Mouse (Mus musculus): ENCODE measurements at regions not wholly inside any gene's neighbourhood (a gene's known extent, or its start where the extent isn't known, plus 50 kb on each side); places are given as distances from the start of the nearest gene placed in this dataset.

DNA sequence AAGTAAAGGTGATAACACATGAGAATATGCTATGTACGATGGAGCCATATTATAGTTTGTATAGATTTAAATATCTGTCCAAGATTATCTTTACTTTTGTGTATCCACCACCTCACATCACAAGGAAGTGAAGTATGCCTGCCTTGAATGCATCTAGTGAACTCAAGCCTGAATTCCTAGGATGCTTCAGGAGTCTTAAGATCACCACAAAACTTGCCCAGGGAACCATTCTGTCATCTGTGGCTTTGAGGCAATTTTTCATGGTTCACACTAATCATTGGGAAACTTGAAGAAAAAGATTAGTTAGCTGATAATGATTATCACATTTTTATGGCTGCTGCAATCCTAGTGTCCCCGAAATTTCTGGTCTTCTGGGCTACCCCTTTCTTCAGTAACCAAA, 288.5 kb upstream of the BC052040 start:
- in situ Hi-C loops (cut with MboI; ENCODE audit: low sequenced_read_pairs): no loop called here

DNA sequence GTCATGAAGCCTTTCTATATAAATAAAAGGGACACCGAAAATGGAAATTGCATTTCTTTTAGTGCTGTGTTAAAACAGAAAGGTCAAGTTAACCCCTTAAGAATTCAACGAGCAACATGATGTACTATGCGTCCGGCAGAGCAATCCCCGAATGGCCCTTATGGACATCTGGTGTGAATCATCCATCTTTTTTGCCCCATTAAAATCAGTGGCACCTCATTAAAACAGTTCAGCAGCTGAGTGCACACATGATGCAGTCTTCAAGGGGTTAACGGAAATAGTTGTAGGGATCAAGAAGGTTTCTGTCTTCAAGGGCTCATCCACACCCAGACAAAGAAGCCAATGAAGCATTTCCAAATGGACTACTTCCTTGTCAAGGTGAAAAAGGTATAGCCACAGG, 284.1 kb upstream of the BC052040 start:
- in situ Hi-C loops (cut with MboI; ENCODE audit: low sequenced_read_pairs): no loop called here

DNA sequence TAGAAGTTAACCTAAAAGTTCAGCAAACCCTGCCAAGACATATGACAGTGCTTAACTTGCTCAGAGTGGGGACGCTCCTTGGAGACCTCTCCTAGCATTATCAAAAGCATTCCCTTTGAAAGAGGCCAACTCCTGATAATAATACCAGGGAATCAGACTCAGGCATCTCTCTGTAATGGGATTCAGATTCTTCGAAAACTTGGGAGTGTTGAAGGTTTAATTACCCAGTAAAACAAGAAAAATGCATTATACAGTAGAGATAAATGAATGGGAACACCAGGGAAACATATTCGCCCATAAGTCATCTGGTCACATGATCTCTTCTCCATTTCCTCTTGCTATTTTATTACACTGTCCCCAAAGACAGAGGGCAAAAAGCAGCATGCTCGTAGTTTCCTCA, 274.3 kb upstream of the BC052040 start:
- in situ Hi-C loops (cut with MboI; ENCODE audit: low sequenced_read_pairs): no loop called here

DNA sequence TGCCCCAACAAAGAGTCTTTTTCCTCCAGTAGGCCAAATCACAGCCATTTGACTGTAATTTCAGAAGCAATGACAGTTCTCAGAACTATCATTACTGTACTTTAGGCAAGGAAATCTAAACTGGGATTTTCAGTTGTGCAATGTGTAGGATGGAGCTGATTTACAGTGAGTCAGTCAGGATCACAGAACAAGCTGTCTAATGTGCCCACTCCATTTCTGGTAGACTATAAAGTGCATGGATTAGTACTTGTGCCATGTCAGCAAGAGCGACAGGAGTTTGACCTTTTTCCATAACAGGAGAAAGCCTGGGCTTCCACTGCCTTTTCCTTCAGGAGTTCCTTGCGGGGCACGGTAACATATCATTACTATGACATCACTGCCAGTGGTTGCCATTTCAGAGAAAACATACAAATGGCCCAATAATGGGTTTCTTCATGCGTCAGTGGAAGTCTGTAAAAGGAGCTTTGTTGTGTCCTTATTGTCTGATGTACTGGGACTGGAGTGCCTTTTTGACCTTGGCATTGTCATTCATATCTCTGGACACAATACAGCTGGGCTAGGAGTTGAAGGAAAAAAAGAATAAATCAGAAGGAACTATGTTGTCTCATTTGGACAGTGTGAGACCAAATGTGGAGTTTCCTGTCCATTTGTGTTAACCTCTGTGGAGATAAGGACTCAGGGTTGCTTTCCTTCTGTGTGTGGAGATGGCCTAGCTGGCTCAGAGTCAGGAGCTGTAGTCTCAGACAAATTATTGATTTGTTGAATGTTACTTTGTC, 271.5 kb upstream of the BC052040 start:
- in situ Hi-C loops (cut with MboI; ENCODE audit: low sequenced_read_pairs): no loop called here

DNA sequence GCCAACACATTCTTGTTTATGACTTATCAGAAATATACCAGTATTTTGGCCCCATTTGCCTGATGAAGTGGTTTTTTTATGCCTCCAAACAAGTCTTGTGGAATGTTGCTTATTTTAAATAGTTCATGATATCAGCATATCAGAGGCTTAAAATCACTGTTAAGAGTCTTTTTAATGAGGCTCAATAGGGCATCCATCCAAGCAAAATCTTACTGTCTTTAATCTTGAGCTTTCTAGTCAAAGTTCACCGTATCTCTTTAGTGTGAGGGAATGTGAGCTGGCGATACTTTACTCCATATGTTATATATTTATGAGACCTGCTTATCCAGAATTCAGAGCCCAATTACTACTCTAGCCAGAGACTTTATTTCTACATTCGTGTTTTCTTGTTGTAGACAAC, 263.0 kb upstream of the BC052040 start:
- in situ Hi-C loops (cut with MboI; ENCODE audit: low sequenced_read_pairs): no loop called here

DNA sequence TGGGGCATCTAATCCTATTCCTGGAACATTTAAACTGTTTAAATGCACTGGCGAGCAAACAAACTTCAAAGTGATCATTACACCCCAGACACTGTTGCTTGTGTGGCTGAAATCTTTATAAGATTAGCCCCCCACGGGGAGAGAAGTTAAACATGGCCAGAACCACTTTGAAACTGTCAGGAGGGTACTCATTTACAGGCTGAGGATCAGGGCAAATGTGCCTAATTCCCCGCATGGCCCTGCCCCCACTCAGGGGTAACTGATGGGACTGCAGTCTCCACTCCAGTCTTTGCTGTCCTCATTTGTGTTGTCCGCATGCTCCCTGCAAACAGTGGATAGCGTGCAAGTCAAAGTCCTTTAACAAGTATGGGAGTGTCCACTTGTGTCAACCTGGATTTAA, 258.9 kb upstream of the BC052040 start:
- in situ Hi-C loops (cut with MboI; ENCODE audit: low sequenced_read_pairs): no loop called here

DNA sequence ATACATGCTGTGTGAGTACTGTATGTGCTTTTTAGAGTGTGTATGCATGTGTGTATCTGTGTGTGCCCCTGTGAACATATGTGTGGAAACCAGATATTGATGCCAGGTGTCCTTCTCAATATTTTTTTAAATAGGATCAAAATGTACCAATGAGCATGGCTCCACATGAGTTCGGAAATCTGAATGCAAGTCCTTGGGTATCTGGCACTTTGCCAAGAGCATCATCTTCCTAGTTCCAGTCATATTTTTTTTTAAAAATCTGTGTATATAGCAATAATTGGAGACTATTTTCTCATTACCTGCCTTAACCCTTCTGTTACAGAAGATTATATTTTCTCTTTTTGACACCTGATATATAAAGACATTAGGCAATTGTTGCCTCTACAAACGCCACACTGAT, 255.0 kb upstream of the BC052040 start:
- in situ Hi-C loops (cut with MboI; ENCODE audit: low sequenced_read_pairs): no loop called here

DNA sequence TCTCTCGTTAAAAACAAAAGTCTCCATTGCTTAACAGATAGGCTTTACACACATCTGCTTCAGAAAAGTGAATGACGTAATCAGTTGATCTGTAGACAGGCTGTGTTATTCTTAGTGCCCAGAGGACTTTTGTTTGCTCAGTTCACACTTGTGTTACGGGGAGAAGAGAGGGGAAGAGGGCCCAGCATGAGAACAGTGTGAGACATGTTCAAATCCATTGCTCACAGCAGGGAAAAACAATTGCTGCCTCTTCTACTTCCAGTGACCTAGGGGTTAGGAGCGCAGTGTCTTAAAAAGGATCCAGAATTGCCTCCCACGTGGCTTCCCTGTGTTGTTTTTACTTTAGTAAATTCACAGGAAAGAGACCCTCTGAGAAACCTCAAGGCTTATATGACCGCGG, 243.3 kb upstream of the BC052040 start:
- in situ Hi-C loops (cut with MboI; ENCODE audit: low sequenced_read_pairs): no loop called here

DNA sequence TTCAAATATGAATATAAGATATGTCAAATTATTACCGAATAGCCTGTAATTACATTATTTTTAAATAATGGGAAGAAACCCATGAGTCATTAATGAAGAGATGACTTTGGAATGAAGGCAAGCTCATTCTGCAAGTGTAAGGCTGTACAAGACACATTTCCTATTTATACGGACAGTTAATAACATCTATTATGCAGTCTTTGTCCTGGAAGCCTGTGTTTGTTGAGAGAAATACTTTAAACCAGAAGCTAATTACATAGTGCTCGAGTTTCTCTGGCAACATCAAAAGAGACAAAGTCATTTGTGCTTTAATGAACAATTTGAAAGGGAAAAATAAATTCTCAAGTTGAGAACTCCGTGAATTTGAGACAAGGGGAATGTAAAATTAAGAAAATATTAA, 242.5 kb upstream of the BC052040 start:
- in situ Hi-C loops (cut with MboI; ENCODE audit: low sequenced_read_pairs): no loop called here

DNA sequence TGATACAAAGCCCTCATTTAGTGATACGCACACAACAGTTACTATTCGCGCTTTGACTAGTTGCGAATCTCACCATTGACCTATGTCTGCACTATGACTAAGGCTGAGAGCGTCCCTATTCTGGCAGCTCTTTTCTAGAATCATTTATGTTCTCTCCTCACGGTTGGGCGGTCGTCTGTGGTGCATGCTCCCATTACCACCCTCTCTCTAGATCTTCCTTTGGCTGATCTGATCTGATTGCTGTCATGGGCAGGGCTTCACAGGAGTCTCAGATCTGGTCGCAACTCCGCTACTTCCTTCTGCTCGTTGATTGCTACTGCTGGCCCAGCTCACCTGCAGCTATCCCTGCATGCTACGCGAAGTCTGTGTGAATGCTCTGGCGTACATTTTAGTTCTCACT, 239.2 kb upstream of the BC052040 start:
- in situ Hi-C loops (cut with MboI; ENCODE audit: low sequenced_read_pairs): no loop called here

DNA sequence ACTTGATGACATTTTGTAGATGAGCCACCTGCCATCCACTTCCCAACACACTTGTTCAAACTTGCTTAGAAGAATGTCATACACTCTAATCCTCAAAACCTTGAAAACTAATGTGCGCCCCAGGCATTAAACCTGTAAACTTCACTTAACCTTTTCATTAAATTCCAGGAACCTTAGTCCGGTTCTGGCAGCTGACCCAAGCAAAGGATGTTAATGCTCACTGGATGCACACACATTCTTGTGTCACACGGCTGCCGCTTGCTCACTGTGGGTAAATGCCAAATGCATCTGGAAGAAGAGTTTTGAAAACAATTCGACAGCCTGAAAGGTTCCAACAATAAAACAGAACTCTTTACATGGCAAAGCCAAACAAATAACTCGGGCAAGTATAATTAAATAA, 235.0 kb upstream of the BC052040 start:
- in situ Hi-C loops (cut with MboI; ENCODE audit: low sequenced_read_pairs): no loop called here

DNA sequence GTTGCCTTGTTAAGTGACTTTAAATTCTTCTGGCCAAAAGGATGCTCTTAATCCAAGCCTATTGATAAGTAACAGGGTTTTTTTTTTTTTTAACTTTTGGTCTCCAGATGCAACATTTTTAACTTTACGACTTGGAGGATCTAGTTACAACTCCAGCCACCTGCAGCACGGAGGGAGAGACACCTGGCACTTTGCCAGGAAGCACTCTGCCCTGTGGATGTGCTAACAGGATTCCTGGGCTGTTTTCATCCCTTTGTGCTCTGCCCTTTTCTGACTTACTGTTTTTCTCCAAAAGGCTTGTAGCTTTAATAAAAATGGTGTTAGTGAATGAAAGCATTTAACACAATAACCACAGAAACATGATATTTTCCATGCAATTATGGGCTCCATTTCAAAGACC, 233.3 kb upstream of the BC052040 start:
- in situ Hi-C loops (cut with MboI; ENCODE audit: low sequenced_read_pairs): no loop called here

DNA sequence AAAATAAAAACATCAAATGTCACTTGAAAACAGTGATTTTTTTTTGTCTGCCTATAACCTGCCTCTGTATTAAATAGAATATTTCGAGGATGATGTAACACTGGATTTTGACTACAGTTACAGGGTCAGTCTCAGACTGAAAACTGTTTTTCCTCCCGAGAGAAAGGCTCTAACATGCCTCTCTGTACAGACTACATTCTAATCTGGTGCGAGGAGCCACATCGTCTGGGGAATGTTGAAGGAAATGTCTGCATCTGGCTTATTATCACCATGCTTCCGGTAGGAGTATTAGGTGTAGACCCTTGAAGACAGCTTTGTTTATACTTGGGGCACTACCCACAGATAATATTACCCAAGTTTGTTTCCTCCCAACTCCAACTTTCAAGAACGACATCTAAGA, 210.4 kb upstream of the BC052040 start:
- in situ Hi-C loops (cut with MboI; ENCODE audit: low sequenced_read_pairs): no loop called here

DNA sequence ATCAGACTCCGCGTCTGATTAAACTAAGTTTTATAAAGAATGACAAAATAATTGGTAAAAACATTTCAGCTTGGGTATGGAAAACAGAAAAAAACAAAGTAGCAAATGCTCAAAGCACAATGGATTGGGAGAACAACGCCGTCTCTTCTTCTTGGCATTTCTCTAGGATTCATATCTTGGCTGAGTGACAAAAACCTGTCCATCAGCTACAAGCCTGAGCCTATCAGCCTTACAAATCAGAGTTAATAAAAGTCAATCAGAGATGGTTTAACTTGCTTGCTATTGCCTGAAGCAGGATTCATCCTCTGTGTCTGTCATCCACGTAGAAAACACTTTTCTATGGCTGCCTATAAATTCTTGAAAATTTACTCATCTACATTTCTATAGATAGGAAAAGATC, 206.2 kb upstream of the BC052040 start:
- in situ Hi-C loops (cut with MboI; ENCODE audit: low sequenced_read_pairs): no loop called here

DNA sequence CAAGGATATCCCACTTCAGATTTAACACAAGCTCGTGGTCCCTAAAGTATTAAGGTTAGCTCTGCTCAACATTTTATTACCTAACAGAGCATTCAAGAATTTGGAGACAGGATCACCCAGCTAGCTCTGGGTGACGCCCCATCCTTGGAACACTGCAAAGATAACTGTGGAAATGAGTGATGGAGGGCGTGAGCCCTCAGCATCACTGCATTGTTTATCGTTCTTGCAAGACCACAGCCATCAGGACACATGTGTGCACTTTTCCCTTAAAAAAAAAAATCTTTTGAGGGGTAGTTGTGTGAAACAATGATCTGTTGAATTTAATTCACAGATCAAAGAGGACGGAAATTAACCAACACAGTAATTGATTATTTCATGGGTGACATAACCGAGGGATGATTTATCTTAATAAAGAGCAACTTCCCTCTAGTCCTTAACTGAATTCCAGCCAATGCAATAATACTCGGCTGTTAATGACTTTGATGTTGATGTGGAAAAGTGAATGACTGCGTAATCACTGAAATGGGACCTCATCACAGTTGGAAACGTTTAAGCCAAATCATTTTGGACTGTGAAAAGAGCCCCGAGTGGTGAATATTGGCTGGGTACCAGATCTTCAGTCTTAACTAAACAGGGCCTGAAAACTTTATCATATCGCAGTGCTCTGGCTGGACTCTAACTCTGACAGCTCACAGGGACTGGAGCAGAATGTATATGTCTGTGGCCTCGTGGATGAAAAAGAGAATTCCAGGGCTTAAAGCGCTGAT, 196.9 kb upstream of the BC052040 start:
- in situ Hi-C loops (cut with MboI; ENCODE audit: low sequenced_read_pairs): no loop called here

DNA sequence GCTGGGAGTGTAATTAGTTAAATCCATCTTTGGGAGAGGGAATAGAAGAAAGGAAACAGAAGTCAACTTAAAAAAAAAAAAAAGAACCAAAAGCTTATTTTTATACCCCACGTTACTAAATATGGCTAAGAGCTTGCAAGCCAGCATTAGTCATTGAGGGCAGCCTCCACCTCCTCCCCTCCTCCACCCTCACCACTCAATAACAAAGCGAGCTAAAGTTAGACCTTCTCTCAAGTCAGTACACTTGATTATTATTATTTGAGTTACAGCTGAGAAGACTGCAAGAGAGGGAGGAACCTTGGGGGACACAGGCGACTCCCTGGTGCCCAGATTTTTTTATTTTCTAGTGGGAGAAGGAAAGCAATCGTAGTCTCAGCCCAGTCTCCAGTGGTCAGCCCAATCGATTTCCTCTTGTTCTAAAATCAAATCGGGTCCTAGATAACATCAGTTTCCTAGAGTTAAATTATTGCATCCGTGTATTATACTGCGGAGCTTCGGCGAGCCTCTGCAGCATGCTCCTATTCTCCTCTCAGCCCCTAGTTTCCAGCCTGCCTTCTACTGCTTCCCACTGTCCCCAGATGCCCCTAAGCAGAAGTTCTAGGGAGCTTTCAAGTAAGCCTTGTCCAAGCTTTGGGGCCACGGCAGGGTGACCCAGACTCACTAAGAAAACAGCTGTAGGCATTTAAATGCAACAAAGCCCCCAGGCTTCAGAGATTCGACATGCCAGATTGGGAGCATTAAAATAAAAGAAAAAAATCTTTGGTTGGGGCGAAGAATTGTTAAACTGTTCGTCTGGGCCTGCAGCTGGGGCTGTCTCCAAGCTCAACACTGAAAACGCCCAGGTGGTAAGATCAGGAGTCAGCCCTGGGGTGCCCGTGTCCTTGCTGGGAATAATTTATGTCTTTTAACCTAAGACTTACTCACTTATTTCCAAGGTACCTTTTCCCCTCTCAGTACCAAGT, 196.0 kb upstream of the BC052040 start:
- in situ Hi-C loops (cut with MboI; ENCODE audit: low sequenced_read_pairs): no loop called here

DNA sequence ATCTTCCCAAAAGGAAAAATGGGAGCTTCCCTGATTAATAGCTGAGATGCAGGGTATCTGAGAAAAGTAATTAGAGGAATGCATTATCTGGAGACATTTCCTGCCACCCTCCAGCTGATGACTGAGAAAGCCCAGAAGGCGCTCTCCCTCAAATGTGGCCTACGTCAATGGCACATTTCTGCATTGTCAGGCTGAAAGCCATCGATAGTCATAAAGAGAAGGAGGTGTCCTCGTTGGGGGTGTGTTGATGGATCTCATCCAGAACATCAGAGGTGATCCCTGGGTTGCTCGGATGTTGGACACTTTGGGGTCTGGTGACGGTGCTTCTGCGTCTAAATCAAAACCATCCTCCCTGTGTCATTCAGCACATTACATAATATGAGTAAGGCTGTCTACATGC, 189.9 kb upstream of the BC052040 start:
- in situ Hi-C loops (cut with MboI; ENCODE audit: low sequenced_read_pairs): no loop called here

DNA sequence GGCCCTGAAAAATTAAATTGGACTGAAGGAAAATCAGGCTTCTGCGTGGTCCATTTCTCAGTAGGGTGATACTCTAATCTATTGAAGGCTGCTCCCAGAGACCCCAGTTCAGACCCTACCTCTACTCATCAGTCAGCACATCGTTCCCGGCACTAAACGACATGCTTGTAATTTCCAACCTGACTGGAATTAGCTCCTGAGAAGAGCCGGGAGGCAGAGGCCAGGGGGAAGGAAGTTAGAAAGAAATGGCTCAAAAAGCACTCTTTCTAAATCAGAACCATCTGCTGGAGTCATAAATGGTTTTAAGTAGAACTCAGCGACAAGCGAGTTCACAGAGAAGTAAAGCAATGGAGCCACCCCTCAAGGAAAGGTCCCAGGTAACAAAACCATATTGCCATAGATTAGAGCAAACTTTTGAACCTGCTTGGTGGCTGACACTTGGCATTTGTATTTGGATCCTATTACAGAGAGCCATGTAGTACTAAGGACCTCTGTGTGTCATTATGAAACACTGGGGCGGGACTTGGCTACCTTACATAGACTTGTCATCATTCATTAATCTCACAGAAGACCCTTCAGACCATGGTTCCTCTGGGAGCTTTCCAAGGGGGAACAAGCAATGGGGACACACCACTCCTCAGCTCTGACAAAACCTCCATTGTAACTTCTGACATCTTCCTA, 189.3 kb upstream of the BC052040 start:
- in situ Hi-C loops (cut with MboI; ENCODE audit: low sequenced_read_pairs): no loop called here

DNA sequence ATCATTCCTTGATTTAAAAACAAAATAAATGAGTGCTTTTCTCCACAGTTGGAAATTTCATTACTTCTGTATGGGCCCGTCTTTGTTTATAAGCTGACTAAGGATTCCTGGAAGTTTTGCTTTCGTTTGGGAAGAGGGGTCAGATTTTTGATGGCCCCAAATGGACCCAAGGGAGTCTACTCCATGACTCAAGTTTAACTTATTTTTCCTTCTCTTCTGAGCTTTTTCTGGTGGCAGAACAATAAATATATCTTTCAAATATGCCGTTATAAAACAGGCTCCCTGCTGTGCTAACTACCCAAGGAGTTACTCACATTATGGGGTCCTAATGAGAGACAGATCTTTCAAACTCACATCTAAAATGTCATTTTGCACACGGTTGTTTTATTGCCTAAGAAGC, 187.4 kb upstream of the BC052040 start:
- in situ Hi-C loops (cut with MboI; ENCODE audit: low sequenced_read_pairs): no loop called here

DNA sequence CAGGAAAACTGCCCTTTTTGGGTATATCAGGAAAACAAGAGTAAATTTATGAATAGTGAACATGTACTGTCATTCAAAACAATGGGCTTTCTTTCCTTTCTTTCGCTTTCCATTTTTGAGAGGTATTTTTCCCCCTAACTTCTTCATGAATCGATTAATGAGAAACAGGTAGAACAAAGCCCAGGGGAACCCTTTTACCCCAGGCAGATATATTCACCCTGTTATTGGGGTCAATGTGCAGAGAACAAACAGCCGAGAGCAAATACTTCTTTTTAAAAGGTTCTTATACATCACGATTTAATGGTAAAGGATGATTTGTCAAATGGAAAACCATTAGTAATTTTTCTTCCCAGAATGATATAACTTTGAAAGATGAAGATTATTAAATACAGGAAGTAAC, 183.0 kb upstream of the BC052040 start:
- in situ Hi-C loops (cut with MboI; ENCODE audit: low sequenced_read_pairs): no loop called here
